Mouse (Mus musculus) right cerebral cortex, postnatal 36 days (tissue): ENCODE data around the gene Mn1.

ENCODE experiments used
- DNase-seq, 2 experiments: peaks; one replicate each; pipeline ENCODE4 v3.0.0; 2022; ENCODE audit warnings: low spot score in 2 of 2, mixed read lengths in 1 of 2

The Mn1 gene

DNA sequence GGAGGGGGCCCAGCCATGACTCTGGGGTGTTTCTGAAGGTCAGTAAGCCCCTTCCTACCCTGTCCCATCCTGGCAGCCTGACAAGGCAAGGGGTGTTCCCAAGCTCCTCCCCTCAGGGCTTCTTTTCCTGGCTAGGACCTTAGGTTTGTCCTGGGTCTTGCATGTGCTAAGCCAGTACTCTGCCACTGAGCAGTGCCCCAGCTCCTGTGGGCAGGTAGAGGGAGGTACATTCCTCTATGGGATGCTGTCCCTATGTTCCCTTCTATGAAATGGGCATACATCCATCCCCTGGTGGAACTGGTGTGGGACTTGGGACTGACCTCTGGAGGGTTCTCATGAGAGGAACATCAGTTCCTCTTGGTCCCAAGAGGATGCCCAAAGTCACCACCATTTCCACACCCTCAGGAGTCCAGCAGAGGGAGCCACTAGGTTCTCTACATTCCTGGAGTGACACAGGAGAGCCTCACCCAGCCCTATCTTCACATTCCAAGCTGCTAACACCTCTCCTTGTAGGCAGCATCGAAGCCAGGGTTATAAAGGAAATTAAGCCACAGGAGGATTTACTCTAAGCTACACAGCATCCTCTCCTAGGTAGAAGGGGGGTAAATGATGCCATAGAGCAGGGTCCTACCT, 7.6 kb upstream of the Mn1 start:
- DNase-seq: no peak

DNA sequence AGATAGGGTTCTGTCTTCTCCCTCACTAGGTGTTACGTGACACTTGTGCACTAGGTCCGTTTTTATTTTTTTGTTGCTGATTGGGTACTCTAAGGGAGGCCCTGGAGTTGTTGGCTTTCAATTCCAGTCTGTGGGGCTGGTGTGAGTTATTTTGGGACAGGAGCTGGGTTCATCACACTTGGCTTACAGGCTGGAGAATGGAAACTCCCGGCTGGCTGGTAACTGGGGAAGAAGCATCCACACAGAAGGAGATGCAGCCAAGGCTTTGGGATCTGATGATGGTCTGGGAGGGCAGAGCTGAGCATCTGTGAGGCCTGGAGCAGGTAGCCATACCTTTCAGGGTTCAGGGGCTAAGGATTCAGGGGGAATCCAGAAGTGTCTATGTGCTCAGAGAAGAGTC, 6.5 kb upstream of the Mn1 start:
- DNase-seq: no peak

DNA sequence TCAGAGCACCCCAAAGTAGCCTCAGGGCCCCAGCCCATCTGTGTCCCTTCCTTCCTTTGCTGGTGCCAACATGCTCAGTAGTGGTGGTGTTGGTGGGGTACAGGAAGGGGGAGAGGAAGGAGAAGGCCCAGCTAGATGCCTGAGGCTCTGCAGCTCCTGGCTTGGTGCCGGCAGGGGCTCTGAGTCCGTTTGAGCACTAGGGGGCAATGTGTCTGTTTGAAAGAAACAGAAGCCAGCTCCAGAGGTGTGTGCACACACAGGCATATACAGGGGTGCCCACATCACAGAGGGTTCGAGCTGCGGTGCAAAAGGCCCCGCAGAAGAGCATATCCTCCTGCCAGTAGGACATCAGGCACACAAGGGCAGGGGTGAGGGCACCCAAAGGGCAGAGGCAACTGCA, 3.0 kb upstream of the Mn1 start:
- DNase-seq: no peak

DNA sequence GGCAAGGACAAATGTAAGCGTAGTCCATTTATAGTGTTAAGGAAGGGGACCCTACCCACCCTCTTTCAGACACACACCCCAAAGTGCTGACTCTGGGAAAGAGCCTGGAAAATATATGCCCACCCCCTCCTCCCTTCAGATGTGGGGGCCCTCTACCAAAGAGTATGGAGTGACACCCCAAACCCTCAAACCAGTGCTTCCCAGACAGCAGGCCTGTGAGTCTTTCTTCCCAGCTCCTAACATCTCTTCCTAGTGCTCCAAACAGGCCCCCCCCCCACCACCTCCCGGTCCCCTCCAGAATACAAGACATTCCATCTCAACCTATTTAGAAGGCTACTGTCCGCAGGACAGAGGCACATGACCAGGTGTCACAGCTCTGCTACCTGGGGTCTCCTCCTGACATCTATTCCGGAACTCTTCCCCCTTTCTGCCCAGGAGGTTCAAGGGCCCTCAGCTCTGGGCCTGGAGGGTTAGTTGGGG, 2.4 kb upstream of the Mn1 start:
- no peak for DNase-seq

DNA sequence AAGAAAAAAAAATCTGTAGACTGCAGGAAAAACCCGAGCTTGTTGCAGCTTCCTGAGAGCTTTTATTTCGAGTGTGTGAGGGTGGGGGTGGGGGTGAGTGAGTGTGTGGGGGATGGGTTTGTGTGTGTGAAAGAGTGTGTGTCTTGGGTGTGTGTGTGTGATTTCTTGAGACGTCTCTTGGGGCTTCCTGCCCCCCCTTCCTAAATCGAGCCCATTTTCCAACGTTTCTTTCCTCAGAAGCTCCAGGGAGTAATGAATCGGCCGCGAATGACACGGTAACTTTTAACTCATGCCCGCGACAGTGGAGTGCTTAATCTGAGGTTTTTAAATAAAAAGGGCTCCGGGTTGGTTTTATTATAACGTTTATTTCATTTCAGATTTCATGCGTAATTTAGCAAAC, 1.6 kb upstream of the Mn1 start:
- no peak for DNase-seq

DNA sequence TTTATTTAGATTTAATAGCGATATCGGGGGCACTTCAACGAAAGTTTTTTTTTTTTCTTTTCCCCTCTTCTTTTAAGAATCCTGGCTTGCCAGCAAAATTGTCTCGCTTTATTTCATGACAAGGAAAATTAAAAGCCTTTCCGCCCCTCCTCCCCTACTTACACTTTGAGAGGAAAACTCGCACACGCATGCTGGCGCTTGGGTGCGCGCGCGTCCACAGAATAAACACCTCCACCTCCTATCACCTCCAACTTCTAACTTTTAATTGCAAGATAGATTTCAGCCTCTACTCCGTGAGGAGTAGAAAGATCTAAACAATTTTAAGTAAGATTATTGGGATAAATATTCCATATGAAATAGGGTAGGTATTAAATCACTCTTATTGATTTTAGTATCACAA, 1.1 kb upstream of the Mn1 start:
- no peak for DNase-seq

DNA sequence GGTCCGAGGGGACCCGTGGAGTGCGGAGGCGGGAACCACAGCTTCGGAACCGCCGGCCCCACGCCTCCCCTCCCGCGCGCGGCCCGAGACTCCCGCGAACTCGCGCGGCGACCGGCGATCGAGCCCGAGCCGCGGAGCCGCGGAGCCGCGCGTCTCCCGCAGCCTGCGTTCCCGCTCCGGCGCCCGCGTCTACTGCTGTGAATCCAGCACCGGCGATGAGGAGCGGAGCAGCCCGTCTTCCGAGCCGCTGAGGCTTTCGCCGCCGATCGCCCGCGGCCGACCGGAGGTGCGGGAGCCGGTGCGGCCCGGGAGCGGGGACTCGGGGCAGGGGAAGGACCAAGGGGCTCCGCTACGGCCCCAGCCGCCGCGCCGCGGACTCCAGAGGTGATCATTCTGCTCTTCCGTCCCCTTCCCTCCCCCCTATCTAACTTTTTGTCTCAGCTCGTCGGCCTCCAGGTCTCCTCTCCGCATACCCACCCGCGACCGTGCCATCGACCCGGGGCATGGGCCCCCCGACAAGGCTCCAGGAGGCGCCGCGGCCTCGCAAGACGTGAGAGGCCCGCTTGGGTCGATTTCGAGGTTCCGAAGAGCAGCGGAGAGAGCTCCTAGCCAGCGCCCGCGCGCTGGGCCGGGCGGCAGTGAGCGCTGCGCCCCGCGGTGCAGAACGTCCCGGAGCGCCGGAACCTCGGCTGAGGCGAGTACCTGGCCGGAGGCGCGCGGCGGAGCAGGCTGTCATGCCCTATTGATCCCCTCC, 393 bp downstream of the Mn1 start:
- no peak for DNase-seq

DNA sequence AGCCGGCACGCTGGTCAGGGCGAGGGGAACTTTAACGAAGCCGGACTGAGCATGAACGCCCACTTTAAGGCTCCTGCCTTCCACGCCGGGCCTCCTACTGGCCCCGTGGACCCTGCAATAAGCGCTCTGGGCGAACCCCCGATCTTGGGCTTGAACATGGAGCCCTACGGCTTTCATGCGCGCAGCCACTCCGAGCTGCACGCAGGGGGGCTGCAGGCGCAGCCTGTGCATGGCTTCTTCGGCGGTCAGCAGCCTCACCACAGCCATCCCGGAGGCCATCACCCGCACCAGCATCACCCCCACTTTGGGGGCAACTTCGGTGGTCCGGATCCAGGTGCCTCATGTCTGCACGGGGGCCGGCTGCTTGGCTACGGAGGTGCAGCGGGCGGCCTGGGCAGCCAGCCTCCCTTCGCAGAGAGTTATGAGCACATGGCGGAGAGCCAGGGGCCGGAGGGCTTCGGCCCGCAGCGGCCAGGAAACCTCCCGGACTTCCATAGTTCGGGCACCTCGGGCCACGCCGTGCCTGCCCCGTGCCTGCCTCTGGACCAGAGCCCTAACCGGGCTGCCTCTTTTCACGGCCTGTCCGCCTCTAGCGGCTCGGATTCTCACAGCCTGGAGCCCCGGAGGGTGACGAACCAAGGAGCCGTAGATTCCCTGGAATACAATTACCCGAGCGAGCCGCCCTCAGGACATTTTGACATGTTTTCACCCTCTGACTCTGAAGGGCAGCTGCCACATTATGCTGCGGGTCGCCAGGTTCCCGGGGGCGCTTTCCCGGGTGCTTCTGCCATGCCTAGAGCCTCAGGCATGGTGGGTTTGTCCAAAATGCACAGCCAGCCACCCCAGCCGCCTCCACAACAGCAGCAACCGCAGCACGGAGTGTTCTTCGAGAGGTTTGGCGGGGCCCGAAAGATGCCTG, 1.3 kb downstream of the Mn1 start:
- DNase-seq: no peak

DNA sequence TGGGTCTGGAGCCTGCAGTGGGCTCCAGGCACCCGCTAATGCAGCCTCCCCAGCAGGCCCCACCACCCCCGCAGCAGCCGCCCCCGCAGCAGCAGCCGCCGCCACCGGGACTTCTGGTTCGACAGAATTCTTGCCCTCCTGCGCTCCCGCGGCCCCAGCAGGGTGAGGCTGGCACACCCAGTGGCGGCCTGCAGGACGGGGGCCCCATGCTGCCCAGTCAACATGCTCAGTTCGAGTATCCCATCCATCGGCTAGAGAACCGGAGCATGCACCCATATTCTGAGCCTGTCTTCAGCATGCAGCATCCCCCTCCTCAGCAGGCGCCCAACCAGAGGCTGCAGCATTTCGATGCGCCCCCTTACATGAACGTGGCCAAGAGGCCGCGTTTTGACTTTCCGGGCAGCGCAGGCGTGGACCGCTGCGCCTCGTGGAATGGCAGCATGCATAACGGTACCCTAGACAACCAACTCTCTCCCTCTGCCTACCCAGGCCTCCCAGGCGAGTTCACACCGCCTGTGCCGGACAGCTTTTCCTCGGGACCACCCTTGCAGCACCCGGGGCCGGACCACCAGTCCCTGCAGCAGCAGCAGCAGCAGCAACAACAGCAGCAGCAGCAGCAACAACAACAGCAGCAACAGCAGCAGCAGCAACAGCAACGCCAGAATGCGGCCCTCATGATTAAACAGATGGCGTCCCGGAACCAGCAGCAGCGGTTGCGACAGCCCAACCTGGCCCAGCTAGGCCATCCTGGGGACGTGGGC, 2.1 kb downstream of the Mn1 start:
- DNase-seq: no peak

DNA sequence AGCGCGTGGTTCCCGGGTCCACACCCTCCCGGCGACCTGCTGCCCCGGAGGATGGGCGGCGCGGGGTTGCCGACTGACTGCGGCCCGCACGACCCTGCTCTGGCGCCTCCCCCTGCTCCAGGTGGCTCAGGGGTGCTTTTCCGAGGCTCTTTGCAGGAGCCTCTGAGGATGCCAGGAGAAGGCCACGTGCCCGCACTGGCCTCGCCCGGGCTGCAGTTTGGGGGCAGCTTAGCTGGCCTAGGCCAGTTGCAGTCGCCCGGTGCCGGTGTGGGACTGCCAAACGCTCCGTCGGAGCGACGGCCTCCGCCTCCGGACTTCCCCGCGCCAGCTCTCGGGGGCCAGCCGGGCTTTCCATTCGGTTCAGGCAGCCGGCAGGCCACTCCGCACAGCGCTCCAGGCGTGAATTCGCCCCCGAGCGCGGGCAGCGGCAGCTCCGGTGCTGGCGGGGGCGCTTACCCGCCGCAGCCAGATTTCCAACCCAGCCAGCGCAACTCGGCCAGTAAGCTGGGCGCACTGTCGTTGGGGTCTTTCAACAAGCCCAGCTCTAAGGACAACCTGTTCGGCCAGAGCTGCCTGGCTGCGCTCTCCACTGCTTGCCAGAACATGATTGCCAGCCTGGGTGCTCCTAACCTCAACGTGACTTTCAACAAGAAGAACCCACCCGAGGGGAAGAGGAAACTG, 3.0 kb downstream of the Mn1 start:
- DNase-seq: no peak

DNA sequence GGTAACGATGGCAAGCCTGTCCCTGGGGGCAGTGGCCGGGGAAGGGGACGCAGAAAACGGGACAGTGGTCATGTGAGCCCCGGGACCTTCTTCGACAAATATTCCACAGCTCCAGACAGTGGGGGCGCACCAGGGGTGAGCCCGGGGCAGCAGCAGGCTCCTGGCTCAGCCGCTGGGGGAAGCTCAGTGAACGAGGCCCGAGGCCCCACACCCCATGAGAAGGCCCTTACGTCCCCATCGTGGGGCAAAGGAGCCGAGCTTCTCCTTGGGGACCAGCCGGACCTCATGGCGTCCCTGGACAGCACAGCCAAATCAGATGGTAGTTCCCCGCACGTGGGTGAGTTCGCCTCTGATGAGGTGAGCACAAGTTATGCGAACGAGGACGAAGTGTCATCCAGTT, 3.7 kb downstream of the Mn1 start:
- DNase-seq: no peak

DNA sequence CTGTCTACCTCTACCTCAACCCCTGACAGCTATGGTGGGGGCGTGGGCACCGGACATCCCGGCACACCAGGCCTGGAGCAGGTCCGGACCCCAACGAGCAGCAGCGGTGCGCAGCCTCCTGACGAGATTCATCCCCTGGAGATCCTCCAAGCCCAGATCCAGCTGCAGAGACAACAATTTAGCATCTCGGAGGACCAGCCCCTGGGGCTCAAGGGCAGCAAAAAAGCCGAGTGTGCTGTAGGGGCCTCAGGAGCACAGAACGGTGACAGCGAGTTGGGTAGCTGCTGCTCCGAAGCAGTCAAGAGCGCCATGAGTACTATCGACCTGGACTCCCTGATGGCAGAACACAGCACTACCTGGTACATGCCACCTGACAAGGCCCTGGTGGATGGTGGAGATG, 4.3 kb downstream of the Mn1 start:
- DNase-seq: no peak

DNA sequence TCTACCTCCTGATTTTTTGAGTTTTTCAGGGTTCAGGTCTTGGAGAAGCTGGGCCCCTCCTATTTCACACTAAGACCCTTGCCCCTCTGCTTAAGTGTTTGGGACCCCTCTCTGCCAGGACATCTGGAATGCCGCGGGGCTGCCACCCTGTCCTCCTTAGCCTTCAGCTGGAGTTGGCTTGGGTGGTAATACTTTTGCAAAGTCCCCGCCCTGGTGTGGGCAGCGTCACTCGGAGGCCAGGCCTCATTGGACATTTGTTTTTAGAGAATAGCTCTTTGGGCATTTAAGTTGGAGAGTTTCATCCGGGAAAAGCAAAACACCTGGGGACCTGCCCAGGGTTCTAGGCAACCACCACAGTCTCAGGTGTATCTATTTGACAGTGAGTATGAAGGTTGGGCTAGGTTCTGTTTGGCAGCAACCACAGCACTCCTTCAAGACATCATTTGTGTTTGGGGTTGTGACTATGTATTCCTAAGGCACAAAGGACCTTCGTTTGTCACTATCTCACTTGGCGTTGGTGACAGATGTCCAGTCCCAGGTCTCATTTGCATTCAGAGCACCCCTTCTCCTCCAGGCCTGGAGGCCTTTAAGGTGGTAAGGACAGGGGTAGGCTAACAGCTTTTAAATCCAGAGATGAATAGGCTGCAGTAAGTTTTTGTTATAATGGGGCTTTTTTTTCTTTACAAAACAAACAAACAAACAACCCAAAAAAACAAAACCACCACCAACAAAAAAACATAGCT, 5.1 kb downstream of the Mn1 start:
- no peak for DNase-seq

DNA sequence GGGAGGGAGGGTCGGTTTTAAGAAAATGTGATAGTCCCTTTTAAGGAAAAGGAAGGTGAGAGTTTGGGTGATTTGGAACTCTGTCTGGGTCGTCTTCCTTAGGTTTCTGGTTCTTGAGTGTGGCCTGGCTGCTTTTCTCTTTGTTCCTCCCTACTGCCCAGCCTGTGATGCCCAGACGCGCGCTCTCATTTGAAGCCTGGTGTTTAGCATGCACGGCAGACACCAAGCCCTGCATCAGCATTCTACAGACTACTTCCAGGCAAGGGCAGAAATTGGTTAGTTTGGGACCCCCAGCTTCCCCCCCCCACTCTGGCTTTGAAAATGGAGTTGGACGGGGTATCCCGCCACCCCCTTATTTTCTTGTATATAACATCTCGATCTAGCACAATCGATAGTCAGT, 5.8 kb downstream of the Mn1 start:
- no peak for DNase-seq

DNA sequence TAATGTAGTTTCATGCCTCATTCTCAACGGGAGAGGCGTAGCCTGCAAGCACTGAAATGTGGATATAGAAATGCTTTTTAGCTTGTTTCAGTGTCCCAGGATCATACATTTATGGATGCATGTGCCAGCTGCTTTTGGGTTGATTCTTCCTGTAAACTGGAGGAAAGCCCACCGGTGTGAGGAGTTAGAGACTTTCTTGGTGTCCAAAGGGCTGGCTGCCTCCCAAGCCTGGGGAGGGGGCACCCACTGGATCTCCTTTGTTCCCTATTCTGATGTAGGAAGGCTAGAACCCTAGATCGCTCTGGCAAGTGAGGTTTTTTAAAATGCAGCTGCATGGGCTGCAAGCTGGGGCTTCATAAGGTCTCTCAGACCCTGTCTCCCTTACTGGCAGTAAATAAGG, 6.5 kb downstream of the Mn1 start:
- no peak for DNase-seq

DNA sequence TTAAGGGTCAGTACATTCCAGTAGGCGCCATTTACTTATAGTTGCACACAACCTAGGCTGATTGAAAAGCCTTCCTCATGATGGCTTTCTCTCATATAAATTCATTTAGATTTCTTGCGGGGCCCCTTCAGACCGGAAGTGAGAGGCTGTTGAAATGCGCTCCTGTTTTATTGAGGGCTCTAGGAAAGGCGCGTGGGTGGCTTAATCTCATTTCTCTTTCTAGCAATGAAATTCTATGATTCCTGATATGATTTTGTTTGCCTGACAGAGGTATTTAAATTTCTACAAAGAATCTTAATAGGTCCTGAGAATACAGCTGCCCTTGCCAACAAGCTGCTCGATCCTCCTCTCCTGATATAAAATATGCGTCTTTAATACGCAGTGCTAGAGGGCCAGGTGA, 8.7 kb downstream of the Mn1 start:
- DNase-seq: no peak

DNA sequence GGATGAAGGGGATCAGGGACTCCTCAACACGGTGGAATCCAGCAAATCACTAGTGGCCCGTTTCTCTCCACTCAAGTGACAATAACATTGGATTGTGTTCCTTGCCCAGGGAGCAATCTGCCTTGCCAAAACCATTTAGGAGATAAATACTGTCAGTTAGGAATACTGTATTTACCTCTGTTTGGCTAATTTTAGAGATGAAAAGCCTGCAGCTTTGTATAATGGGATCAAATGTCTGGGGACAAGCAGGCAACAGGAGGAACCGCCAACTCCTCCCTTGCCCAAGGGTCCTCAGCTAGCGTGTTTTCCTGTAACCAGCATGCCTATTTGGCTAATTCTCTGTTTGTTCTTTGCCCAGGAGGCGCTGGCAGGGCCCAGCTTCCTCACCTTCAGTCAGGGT, 9.1 kb downstream of the Mn1 start:
- no peak for DNase-seq

DNA sequence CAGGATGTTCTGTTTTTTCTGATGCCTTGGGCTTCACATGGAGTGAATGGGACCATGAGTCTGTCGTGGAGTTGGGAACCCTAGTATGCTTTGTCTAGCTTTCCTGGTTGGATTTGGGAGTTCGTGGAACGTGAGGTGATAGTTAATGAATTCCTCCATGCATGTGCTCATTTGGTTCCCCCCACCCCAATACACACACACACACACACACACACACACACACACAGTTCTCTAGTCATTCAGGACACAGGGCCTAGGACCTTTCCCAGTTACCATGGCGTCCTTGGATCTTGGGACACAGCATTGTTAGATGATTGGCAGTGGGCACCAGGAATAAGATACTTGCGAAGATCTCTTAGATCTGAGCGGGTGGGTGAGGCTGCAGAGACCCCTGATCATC, 11.7 kb downstream of the Mn1 start:
- DNase-seq: no peak

DNA sequence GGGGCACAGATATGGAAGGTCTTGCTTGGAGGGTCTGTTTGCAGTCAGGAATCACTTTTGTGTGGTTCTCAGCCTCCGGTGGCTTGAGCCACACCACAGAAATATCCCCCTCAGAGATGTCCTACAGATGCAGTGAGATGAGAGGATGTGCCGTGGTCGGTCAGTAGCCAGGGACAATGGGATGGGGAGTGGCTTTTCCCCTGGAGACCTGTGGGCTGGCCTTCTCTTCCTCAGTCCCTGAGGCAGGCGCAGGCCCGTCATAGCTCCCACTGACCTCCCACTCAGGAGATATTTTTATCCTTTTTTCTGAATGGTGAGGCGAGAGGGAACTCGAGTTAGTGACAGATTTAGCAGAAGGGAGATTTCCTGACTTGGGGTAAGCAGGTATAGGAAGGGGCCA, 12.6 kb downstream of the Mn1 start:
- no peak for DNase-seq

DNA sequence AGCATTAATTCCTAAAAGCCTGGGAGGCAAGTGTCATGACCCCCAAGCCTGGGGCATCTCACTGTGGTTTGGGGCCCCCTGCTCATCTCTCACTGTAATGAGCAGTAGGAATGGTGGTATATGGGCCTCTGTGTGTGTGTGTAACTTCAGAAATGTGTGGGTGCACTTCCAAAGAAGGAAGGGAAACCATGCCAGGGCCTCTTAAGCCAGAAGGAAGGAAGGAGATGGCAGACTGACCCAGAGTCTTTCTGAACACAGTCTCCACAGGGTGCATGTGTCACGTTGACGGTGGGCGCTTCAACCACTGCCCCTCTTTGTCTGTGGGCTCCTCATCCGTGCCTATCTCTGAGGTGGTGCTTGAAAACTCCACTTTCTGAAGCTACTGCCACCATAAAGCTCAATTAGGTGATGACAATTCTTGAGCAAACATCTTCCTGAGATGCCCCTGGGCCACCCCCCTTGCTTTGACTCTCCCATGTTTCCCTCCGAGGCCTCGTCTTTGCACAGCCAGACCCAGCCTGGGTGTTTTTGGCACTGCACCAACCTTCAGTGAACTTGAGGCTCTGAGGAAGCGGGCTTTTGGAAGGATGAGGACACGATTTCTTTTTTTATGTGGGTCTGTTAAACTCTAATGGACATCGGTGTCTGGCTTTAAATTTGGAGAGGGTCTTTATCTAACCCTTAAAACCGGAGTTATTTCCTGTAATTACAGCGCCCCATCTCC, 14.0 kb downstream of the Mn1 start:
- no peak for DNase-seq
